Mouse (Mus musculus): ENCODE data around the gene Apoo. TPM values are rescaled to one million over a fixed set of nuclear protein-coding genes. Genes with fewer than 3 reads are reported as not detected.

Gene Apoo
- 9.7 and 17.1 TPM in 2 replicates for polyA plus RNA-seq (2012; rRNA removed; ENCODE audit: low replicate concordance)

GRCm38 (mm10) chrX:94366670-94367241, at the start of gene Apoo, which contains the start of gene Fam90a1b:
Gene Apoo (plus strand): TSS chrX:94367117.
Gene Fam90a1b (minus strand): TSS chrX:94366777.

Other genes with a start within 250 kb of the Apoo start
- gene Zfx, start 243.4 kb upstream of the Apoo start, polyA plus RNA-seq (2012; rRNA removed; ENCODE audit: low replicate concordance), result 6.5 and 13.5 TPM in 2 replicates
- 74.3 and 98.2 TPM in 2 replicates for gene Eif2s3x, start 154.3 kb upstream of the Apoo start, polyA plus RNA-seq (2012; rRNA removed; ENCODE audit: low replicate concordance)
- 3.6 and 7.6 TPM in 2 replicates for gene Klhl15, start 132.5 kb upstream of the Apoo start, polyA plus RNA-seq (2012; rRNA removed; ENCODE audit: low replicate concordance)
- gene Fam90a1b, start 340 bp upstream of the Apoo start, polyA plus RNA-seq (2012; rRNA removed; ENCODE audit: low replicate concordance), result not detected in 2 replicates
- 312 and 485 TPM in 2 replicates for gene Maged1, start 175.0 kb downstream of the Apoo start, polyA plus RNA-seq (2012; rRNA removed; ENCODE audit: low replicate concordance)

All from subcutaneous adipose tissue, adult 2 months (tissue).